Mouse (Mus musculus) embryonic facial prominence, embryonic 10.5 days (tissue): ENCODE data around the gene Cyth1. TPM values are rescaled to one million over a fixed set of nuclear protein-coding genes. Genes with fewer than 3 reads are reported as not detected.
A peak's percentile ranks its signal among the peaks of the same experiment; 100 is the strongest.

Source experiments
- DNase-seq: peaks from one replicate; pipeline ENCODE4 v3.0.0-alpha.2; 2017; ENCODE audit warnings: low spot score
- H3K27ac ChIP-seq: fragments of 300-500 bp; sonication (generic); replicated peaks from 2 replicates; pipeline ENCODE4 v1.5.1; 2016; ENCODE audit warnings: mild to moderate bottlenecking
- H3K27me3 ChIP-seq: fragments of 300-500 bp; sonication (generic); replicated peaks from 2 replicates; pipeline ENCODE4 v1.6.1; 2016; ENCODE audit warnings: low read depth, mild to moderate bottlenecking; ENCODE audit not compliant: poor library complexity, severe bottlenecking
- H3K36me3 ChIP-seq: fragments of 300-500 bp; sonication (generic); replicated peaks from 2 replicates; pipeline ENCODE4 v1.6.1; 2016; ENCODE audit warnings: mild to moderate bottlenecking, moderate library complexity
- H3K4me1 ChIP-seq: fragments of 300-500 bp; sonication (generic); 2 replicates; pipeline ENCODE4 v1.6.1; 2016
- H3K4me3 ChIP-seq: fragments of 300-500 bp; sonication (generic); 2 replicates; pipeline ENCODE4 v1.5.1; 2016; ENCODE audit warnings: mild to moderate bottlenecking, moderate library complexity
- H3K9me3 ChIP-seq: fragments of 300-500 bp; sonication (generic); 2 replicates; pipeline ENCODE4 v1.6.1; 2016; ENCODE audit warnings: mild to moderate bottlenecking
- WGBS: fragments of 180-500 bp; shearing (Covaris S2); methylation state at CpG from one replicate; pipeline ENCODE4 v1.1.7; 2016; 5-methylcytosine and 5-hydroxymethylcytosine counted together
- polyA plus RNA-seq: library from polyadenylated mRNA; unstranded; fragments of >200 nt; fragmentation: Nextera tagmentation; extraction: Ambion mirVana; gene quantifications from 2 replicates; pipeline ENCODE4 v1.2.1, GENCODE M21; 2016

Cyth1 gene
- polyA plus RNA-seq, 1 experiment from 2014 or later = 15.8 TPM

DNA sequence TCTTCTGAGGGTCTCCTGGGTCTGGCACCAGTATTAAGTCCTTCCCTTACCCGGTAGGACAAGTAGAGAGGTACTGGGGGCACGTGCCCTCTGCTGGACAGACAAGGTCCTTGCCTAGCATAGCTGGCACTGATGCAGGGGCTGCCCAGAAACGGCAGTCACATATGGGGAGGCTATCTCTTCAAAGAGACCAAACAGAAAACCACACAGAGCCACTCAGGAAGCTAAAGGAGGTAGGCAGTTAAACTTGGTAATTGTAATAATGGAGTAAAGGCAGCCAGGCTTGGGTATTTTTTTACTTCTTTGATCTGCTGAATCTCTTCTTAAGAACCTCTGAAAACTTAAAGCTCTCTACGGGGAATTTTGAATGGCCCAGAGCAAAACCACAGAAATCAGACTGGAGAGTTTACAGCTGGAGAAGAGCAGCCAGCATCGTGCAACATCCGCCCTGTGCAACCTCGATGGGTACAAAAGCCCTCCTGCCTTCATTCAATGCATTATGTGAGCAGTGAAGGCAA is 16.0 kb downstream of the Cyth1 start:
- H3K36me3 ChIP-seq = no peaks in the 10 kb centered on the region
- no peaks in the 10 kb centered on the region for H3K9me3 ChIP-seq
- no peak overlapping the region for H3K4me3 ChIP-seq
- no peaks in the 10 kb centered on the region for H3K27me3 ChIP-seq
- peak; percentile 37 for DNase-seq
- WGBS = 45% methylated on average over 7 of the region's 7 CpGs
- peaks cover 43% of the 10 kb centered on the region for H3K4me1 ChIP-seq
- peak overlapping the region; percentile 54 for H3K27ac ChIP-seq

DNA sequence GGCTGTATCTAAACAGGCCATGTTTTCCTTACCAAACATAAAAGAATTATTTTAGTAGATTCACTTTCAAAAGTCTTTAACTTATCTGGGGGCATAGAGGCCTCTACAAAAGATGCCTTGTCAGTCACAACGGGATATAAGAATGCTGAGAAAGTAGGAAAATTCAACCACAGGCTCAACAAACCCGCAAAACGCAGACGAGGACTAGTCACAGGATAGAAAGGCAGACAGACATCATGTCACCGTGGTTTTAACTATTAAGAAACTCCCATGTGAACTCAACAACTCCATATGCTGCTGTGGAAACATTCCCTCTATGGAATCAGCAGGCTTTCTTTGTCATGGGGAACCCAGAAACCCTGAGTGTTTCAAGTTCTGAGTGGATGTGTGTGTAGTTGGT is 18.5 kb downstream of the Cyth1 start:
- Histone ChIP-seq H3K27ac (no peak overlapping the region), H3K9me3 (no peaks in the 10 kb centered on the region), H3K36me3 (no peaks in the 10 kb centered on the region), H3K4me1 (peaks cover 47% of the 10 kb centered on the region), H3K4me3 (no peak overlapping the region), H3K27me3 (no peaks in the 10 kb centered on the region)
- 94% methylated on average over 5 of the region's 5 CpGs for WGBS
- no peak for DNase-seq

DNA sequence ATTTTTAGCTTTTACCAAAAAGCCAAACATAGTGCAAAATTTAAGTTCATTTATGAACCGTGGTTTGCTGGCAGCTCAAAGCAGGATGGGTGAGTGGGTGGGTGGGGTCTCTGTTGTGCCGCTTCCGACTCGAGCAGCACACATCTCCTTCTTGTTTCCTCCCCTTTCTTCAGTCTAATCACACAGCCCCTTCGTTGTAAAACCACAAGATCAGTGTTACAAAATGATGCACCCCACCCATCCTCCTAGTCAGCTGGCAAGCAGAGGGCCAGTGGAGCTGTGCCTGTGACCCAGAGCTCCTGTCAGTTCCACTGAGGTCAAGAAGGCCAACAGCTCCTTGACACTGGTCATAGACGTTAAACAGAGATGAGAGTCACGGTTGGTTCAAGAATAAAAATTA is 20.7 kb downstream of the Cyth1 start:
- Histone ChIP-seq H3K4me3 (no peak overlapping the region), H3K27me3 (no peaks in the 10 kb centered on the region), H3K36me3 (no peaks in the 10 kb centered on the region), H3K4me1 (peaks cover 41% of the 10 kb centered on the region), H3K9me3 (no peaks in the 10 kb centered on the region), H3K27ac (no peak overlapping the region)
- WGBS = 82% methylated on average over 7 of the region's 7 CpGs
- DNase-seq = no peak

DNA sequence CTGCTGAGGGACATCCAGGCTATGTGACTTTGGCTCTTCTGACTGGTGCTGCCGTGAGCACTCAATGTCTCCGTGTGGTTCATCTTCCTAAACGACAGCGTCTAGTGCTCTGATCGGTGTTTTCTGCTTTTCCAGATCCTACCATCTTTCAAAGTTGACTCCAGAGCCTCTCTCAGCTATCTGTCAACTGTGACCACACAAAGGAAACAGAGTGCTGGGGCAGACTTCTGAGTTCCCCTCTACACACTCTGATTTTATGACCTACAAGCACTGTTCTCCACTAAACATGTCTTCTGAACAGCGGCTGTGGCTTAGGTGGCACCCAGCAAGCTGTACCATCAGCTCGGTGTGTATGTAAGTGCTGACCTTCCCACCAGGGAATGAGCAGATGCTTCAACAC is 21.5 kb downstream of the Cyth1 start:
- Histone ChIP-seq H3K9me3 (no peaks in the 10 kb centered on the region), H3K27me3 (no peaks in the 10 kb centered on the region), H3K36me3 (no peaks in the 10 kb centered on the region), H3K4me3 (no peak overlapping the region), H3K27ac (no peak overlapping the region), H3K4me1 (peaks cover 36% of the 10 kb centered on the region)
- 91% methylated on average over 7 of the region's 7 CpGs for WGBS
- no peak for DNase-seq

DNA sequence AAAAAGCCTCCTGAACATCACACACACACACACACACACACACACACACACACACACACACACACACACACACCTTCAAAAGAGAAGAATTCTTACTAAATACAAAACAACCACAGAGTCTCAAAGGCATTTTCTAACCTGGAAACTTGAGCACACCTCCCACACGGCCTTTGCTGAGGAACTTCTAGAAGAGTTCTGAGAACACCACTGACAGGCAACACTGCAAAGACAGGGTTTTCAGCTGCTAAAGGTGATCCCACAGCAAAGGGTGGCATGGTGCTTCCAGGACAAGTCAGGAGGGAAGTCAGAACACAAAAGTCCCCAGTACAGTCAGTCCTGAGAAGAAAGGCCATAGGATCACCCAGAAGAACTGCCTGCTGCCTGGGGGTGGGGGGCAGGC is 22.5 kb downstream of the Cyth1 start:
- peak overlapping the region; percentile 19; the same call in 1 of the 2 replicates for H3K27ac ChIP-seq
- WGBS = 63% methylated on average over 1 of the region's 1 CpGs

DNA sequence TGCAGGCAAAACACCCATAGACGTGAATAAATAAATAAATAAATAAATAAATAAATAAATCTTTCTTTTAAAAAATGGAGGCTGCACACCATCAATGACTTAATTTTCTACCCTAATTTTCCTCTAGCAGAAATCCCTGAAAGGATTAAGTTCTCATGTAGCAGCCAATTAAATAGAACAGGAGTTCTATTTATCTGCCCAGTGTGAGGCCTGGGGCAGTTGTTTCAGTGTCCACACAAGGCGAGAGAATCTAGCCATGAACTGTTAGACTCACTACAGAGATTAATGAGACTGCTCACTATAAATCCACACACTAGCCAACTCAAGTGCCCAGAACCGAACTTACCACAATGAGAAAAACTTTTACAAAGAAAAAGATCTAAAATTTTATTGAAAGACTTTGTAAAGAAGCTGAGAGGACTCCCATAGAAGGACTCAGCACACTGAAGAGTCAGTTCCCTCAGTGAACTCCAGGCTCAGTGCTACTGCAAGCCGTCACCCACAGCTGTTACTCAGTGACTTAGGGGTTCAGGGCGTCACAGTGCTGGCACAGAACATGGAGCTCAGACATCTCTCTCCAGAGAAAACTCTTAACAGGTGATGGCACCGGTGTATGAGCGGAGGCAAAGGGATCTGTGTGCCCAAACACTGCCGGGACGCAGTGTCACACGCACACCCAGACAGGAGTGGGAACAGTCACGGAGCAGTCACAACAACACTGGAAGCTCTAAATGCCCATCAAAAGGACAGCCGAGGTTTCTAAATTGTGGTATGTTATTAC is 23.1 kb downstream of the Cyth1 start:
- peak overlapping the region; percentile 48 for H3K27ac ChIP-seq
- 65% methylated on average over 12 of the region's 12 CpGs for WGBS
- H3K4me1 ChIP-seq = peaks cover 35% of the 10 kb centered on the region
- no peak overlapping the region for H3K4me3 ChIP-seq
- H3K9me3 ChIP-seq = no peaks in the 10 kb centered on the region
- no peaks in the 10 kb centered on the region for H3K36me3 ChIP-seq
- DNase-seq = no peak
- H3K27me3 ChIP-seq = no peaks in the 10 kb centered on the region

More for the DNA sequence above, 22.5 kb downstream of the Cyth1 start:
- Histone ChIP-seq H3K4me3 (no peak overlapping the region), H3K9me3 (no peaks in the 10 kb centered on the region), H3K27me3 (no peaks in the 10 kb centered on the region), H3K4me1 (peaks cover 36% of the 10 kb centered on the region), H3K36me3 (no peaks in the 10 kb centered on the region)
- DNase-seq = no peak

DNA sequence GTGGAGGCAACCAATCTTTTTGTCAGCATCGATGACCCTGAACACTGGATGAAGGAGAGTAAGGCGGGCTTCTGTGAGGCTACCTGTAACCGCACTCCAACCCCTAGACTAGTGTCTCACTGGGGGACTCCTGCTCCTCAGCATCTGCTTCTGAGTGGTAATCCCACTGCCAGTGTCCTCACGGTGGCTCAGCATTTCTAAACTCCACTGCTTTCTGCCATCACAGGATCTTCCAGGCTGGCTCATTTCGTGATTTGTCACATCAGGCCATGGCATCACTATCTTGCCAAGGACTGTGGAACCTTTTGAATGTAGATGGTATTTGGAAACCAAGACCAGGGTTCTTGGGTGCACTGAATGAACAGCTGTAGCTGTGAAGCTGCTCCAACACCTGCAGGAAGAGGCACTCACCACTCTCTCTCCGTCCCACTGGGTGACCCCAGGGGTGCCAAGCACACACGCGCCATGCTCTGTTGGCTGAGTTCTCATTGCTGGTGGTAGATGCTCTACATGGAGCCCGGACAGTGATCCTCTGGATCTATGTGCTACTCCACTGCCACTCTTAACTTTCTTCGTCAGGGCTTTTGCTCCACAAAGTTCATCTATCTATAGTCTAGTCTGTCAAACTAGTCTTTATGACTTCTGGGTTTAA is 24.9 kb downstream of the Cyth1 start:
- H3K27me3 ChIP-seq = no peaks in the 10 kb centered on the region
- no peak for DNase-seq

DNA sequence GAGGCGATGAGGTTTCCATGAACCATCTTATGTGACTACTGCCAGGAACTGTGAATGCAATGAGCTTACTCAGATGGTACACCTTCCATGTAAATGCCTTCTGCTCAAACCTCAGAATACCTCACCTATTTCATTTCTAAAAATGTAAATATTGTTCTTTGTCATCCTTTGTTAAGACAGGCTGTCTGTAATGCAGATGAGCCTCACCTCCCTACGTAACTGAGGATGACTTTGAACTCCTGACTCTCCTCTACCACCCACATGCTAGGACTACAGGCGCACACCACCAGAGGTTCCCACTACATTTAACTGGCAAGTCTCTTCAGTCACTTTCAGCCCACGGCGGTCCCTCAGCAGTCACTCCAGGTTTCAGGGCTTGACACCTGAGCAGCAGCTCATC is 25.5 kb downstream of the Cyth1 start:
- Histone ChIP-seq H3K36me3 (no peaks in the 10 kb centered on the region), H3K4me1 (peaks cover 33% of the 10 kb centered on the region), H3K27me3 (no peaks in the 10 kb centered on the region), H3K9me3 (no peaks in the 10 kb centered on the region), H3K4me3 (no peak overlapping the region), H3K27ac (no peak overlapping the region)
- no peak for DNase-seq
- 89% methylated on average over 5 of the region's 5 CpGs for WGBS

More for the DNA sequence above, 24.9 kb downstream of the Cyth1 start:
- Histone ChIP-seq H3K4me1 (peaks cover 33% of the 10 kb centered on the region), H3K27ac (no peak overlapping the region), H3K36me3 (no peaks in the 10 kb centered on the region), H3K4me3 (no peak overlapping the region), H3K9me3 (no peaks in the 10 kb centered on the region)
- 90% methylated on average over 10 of the region's 10 CpGs for WGBS

DNA sequence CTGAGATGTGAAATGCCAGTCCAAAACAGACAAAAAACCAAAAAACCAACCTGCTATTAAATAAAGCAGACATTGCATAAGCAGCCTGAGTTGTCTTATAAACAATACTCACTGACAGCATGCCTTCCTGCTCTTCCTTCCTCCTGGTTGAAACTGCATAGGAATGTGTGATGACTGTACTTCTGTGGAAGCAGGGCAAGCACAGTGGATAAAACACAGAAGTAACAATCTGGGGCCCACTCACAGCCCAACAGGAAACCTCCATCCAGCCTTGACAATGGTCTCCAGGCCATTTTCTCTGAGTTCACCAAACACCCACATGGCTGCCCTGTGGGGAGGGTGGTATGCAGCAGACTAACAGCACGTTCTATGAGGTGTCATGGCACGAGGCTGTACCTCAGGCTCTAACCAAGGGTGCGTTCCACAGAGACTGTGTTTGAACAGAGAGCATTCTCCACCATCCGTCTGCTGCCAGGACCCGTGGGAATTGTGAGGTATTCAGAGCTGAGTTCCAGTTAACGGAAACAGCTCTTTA is 26.0 kb downstream of the Cyth1 start:
- no peaks in the 10 kb centered on the region for H3K9me3 ChIP-seq
- no peak for DNase-seq
- no peak overlapping the region for H3K27ac ChIP-seq
- H3K4me3 ChIP-seq = no peak overlapping the region
- WGBS = 69% methylated on average over 6 of the region's 6 CpGs
- no peaks in the 10 kb centered on the region for H3K36me3 ChIP-seq
- H3K27me3 ChIP-seq = no peaks in the 10 kb centered on the region
- H3K4me1 ChIP-seq = peaks cover 31% of the 10 kb centered on the region

DNA sequence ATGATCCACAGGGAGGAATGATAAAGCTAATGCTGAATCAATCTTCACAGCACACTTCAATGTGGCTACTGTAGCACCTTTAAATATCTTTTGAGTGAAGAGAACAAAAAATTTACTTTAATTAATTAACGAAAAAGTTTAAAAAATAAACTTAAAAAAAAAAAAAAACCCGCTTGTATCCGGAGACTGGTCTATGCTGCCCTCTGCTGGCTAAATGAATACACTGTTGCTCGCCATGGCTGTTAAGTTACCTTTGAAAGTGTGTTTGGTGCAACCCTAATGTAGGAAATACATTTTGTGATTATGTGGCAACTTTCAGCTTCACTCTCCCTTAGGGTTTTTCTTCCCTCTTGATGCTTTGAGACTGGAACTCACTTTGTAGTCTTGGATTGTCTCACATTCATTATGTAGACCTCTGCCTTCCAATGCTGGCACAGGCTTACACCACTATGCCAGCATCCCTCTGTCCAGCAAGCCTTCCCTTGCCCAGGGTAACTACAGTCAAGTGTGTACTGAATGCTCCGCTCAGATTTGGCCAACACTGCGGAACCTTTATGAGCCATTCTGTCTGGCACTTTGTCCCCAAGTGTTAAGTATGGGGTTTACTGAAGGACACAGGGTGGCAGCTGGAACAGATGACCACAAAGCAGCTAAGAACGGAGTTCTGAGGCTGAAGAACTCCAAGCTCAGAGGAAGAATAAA is 27.7 kb downstream of the Cyth1 start:
- H3K36me3 ChIP-seq = no peaks in the 10 kb centered on the region
- H3K27me3 ChIP-seq = no peaks in the 10 kb centered on the region
- no peak overlapping the region for H3K27ac ChIP-seq
- 24% methylated on average over 7 of the region's 7 CpGs for WGBS
- no peak for DNase-seq
- H3K9me3 ChIP-seq = no peaks in the 10 kb centered on the region
- H3K4me3 ChIP-seq = no peak overlapping the region
- peaks cover 27% of the 10 kb centered on the region for H3K4me1 ChIP-seq

DNA sequence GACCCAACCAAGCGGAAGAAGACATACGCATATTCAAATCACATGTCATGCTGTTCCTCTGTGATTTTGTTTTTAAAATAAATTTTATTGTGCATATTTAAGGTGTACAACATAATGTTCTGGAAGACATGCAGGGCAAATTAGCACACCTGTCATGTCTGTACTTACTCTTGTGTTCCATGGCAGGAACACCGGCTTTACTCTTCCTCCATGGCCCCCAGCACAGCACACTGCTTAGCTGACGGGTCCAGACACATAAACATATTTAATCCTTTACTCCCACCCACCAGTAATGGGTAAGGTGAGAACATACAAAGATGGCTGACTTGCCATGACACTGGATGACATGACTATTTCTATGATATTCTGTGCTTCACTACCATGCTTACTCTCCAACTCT is 29.3 kb downstream of the Cyth1 start:
- H3K4me1 ChIP-seq = peaks cover 20% of the 10 kb centered on the region
- DNase-seq = no peak
- H3K36me3 ChIP-seq = no peaks in the 10 kb centered on the region
- no peak overlapping the region for H3K4me3 ChIP-seq
- no peaks in the 10 kb centered on the region for H3K9me3 ChIP-seq
- H3K27ac ChIP-seq = no peak overlapping the region
- H3K27me3 ChIP-seq = no peaks in the 10 kb centered on the region
- 91% methylated on average over 4 of the region's 4 CpGs for WGBS

DNA sequence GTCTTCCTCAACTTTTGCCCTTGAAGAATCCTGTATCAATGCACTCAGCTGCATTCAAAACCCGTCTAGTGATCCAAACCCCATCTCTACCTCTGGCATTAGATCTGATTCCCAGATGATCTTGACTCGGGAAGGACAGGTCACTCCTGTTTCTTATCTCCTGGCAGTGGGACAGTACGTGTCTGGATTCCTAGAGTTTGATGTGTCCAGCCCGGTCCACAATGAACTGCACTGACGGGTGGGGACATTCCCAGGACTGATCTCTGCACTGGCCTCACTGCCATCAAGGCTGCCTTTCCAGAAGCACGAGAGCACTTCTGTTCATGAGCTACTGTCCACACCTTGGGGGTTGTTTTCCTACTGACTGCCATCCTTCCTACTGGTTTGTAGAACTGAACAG is 31.9 kb downstream of the Cyth1 start:
- no peak overlapping the region for H3K4me3 ChIP-seq
- no peaks in the 10 kb centered on the region for H3K9me3 ChIP-seq
- DNase-seq = no peak
- 89% methylated on average over 6 of the region's 6 CpGs for WGBS
- H3K4me1 ChIP-seq = peaks cover 24% of the 10 kb centered on the region
- no peak overlapping the region for H3K27ac ChIP-seq
- H3K27me3 ChIP-seq = no peaks in the 10 kb centered on the region
- H3K36me3 ChIP-seq = no peaks in the 10 kb centered on the region
